9 mouse cellular contexts compared by ENCODE assay signal in genomic region chr19:44519152-44519551, GRCm38 (mm10). TPM values are rescaled to one million over a fixed set of nuclear protein-coding genes. Genes with fewer than 3 reads are reported as not detected.
DNase-seq lines count a peak whose midpoint lies in the region; ATAC-seq and TF ChIP-seq lines count a peak whose summit lies in the region.
"Had no signal": no experiment of that assay in that cellular context is flagged by ENCODE, and none has a peak within 500 bp of the region (broad histone marks: within the 10 kb centered on the region; RNA-seq: fewer than 3 reads in every experiment).

No protein-coding gene starts in this region.

- no peak overlapping the region for H3K4me3 ChIP-seq in hindbrain, postnatal 0 days (ENCODE audit: low read length)
- no peak overlapping the region for H3K4me3 ChIP-seq in hindbrain, embryonic 16.5 days (ENCODE audit: low read length)
- no peak overlapping the region for H3K4me3 ChIP-seq in forebrain, embryonic 15.5 days

- TF ChIP-seq CTCF in hindbrain, postnatal 0 days (IDR thresholded peaks at IDR 0.05; ENCODE audit: low read depth), result peak; percentile 43

- intact Hi-C loops in heart, postnatal 36 days (cut with DNase I), result no loop called here

- no peaks in the 10 kb centered on the region for H3K36me3 ChIP-seq in hindbrain, postnatal 0 days (ENCODE audit: insufficient read depth, low read length)
- H3K36me3 ChIP-seq in hindbrain, embryonic 16.5 days (ENCODE audit: control insufficient read depth, insufficient read depth, low read length), result no peaks in the 10 kb centered on the region
- H3K36me3 ChIP-seq in forebrain, embryonic 15.5 days, result no peaks in the 10 kb centered on the region

- no peaks in the 10 kb centered on the region for H3K4me1 ChIP-seq in hindbrain, postnatal 0 days (ENCODE audit: insufficient read depth, low read length)
- H3K4me1 ChIP-seq in hindbrain, embryonic 16.5 days (ENCODE audit: control insufficient read depth, insufficient read depth, low read depth, low read length), result peaks cover 6% of the 10 kb centered on the region; the same call in 1 of the 2 replicates
- peaks cover 11% of the 10 kb centered on the region for H3K4me1 ChIP-seq in forebrain, embryonic 15.5 days

- H3K27ac ChIP-seq in hindbrain, postnatal 0 days, result no peak overlapping the region
- H3K27ac ChIP-seq in hindbrain, embryonic 16.5 days (ENCODE audit: low read depth, low read length), result no peak overlapping the region
- H3K27ac ChIP-seq in forebrain, embryonic 15.5 days (replicated peaks), result no peak overlapping the region

- 34% methylated on average over 7 of the region's 7 CpGs for WGBS in hindbrain, postnatal 0 days
- WGBS in hindbrain, embryonic 16.5 days, result 20% methylated on average over 7 of the region's 7 CpGs
- 32% methylated on average over 7 of the region's 7 CpGs for WGBS in forebrain, embryonic 15.5 days

- H3K4me2 ChIP-seq in hindbrain, postnatal 0 days (ENCODE audit: low read depth, low read length), result no peak overlapping the region
- no peak overlapping the region for H3K4me2 ChIP-seq in hindbrain, embryonic 16.5 days (ENCODE audit: low read length)
- no peak overlapping the region for H3K4me2 ChIP-seq in forebrain, embryonic 15.5 days (replicated peaks)

- no peaks in the 10 kb centered on the region for H3K9me3 ChIP-seq in hindbrain, postnatal 0 days (ENCODE audit: low read length)
- H3K9me3 ChIP-seq in hindbrain, embryonic 16.5 days (ENCODE audit: control insufficient read depth, low read length), result no peaks in the 10 kb centered on the region
- no peaks in the 10 kb centered on the region for H3K9me3 ChIP-seq in forebrain, embryonic 15.5 days

- ATAC-seq in hindbrain, postnatal 0 days, result no peak
- ATAC-seq in hindbrain, embryonic 16.5 days, result no peak
- no peak for ATAC-seq in forebrain, embryonic 15.5 days (replicated peaks)

- peak; percentile 8 for DNase-seq in hindbrain, postnatal 0 days (ENCODE audit: low spot score)
- DNase-seq in R1 (ENCODE audit: low read depth, low spot score), result peak; percentile 83
- DNase-seq in heart, postnatal 36 days, result peak; percentile 65 to 79
- peak; percentile 51 for DNase-seq in lung, postnatal 14 days
- DNase-seq in Muller cell, postnatal 12 days (ENCODE audit: inconsistent ontology term), result no peak
- no peak for DNase-seq in urinary bladder, adult 2 months (ENCODE audit: low spot score)

- H3K27me3 ChIP-seq in hindbrain, postnatal 0 days (ENCODE audit: insufficient read depth, low read length), result peaks cover 37% of the 10 kb centered on the region
- H3K27me3 ChIP-seq in hindbrain, embryonic 16.5 days (replicated peaks; ENCODE audit: control insufficient read depth, insufficient read depth, low read length), result peaks cover 27% of the 10 kb centered on the region
- peaks cover 84% of the 10 kb centered on the region for H3K27me3 ChIP-seq in forebrain, embryonic 15.5 days

- no peak overlapping the region for H3K9ac ChIP-seq in hindbrain, postnatal 0 days (replicated peaks; ENCODE audit: low read length)
- no peak overlapping the region for H3K9ac ChIP-seq in hindbrain, embryonic 16.5 days (ENCODE audit: low read depth, low read length)
- no peak overlapping the region for H3K9ac ChIP-seq in forebrain, embryonic 15.5 days (replicated peaks)

RNA-seq across cellular contexts. Expression of gene Wnt8b, which starts 25.9 kb away (rescaled TPM):
- 0.14 and 1.4 TPM in 2 replicates for total RNA-seq in hindbrain, postnatal 0 days (2014; rRNA removed)
- polyA plus RNA-seq in hindbrain, postnatal 0 days (2015; fragmentation: Nextera tagmentation; extraction: Ambion mirVana), result not detected in 2 replicates
- polyA plus RNA-seq in hindbrain, embryonic 16.5 days (2015; fragmentation: Nextera tagmentation; extraction: Ambion mirVana), result 0.12 and 0.19 TPM in 2 replicates
- not detected for total RNA-seq in heart, postnatal 36 days (2021)
- 0.01 TPM in 1 of 2 replicates, not detected in the other for polyA plus RNA-seq in urinary bladder, adult 2 months (2012; rRNA removed)
- polyA plus RNA-seq in forebrain, embryonic 15.5 days (2015; fragmentation: Nextera tagmentation; extraction: Ambion mirVana), result 3.0 and 4.6 TPM in 2 replicates
- total RNA-seq: gastrocnemius, adult 8-10 months had no signal

RNA-seq across cellular contexts. Expression of gene Sec31b, which starts 26.5 kb away (rescaled TPM):
- 0.36 and 0.63 TPM in 2 replicates for total RNA-seq in hindbrain, postnatal 0 days (2014; rRNA removed)
- polyA plus RNA-seq in hindbrain, postnatal 0 days (2015; fragmentation: Nextera tagmentation; extraction: Ambion mirVana), result 0.32 and 0.33 TPM in 2 replicates
- 0.18 and 0.47 TPM in 2 replicates for polyA plus RNA-seq in hindbrain, embryonic 16.5 days (2015; fragmentation: Nextera tagmentation; extraction: Ambion mirVana)
- 1 to 10 TPM; 7.6 to 8.5 TPM for total RNA-seq in heart, postnatal 36 days (2021)
- polyA plus RNA-seq in urinary bladder, adult 2 months (2012; rRNA removed), result 4.7 and 4.8 TPM in 2 replicates
- 0.08 and 0.09 TPM in 2 replicates for polyA plus RNA-seq in forebrain, embryonic 15.5 days (2015; fragmentation: Nextera tagmentation; extraction: Ambion mirVana)

RNA-seq across cellular contexts. Expression of gene Gm20538, which starts 33.5 kb away (rescaled TPM):
- total RNA-seq in hindbrain, postnatal 0 days (2014; rRNA removed), result not detected in 2 replicates
- polyA plus RNA-seq in hindbrain, postnatal 0 days (2015; fragmentation: Nextera tagmentation; extraction: Ambion mirVana), result not detected in 2 replicates
- not detected in 2 replicates for polyA plus RNA-seq in hindbrain, embryonic 16.5 days (2015; fragmentation: Nextera tagmentation; extraction: Ambion mirVana)
- not detected for total RNA-seq in heart, postnatal 36 days (2021)
- not detected in 2 replicates for polyA plus RNA-seq in urinary bladder, adult 2 months (2012; rRNA removed)
- not detected in 2 replicates for polyA plus RNA-seq in forebrain, embryonic 15.5 days (2015; fragmentation: Nextera tagmentation; extraction: Ambion mirVana)
- total RNA-seq: gastrocnemius, adult 8-10 months had no signal

RNA-seq across cellular contexts. Expression of gene Ndufb8, which starts 36.1 kb away (rescaled TPM):
- 500 and 558 TPM in 2 replicates for total RNA-seq in hindbrain, postnatal 0 days (2014; rRNA removed)
- polyA plus RNA-seq in hindbrain, postnatal 0 days (2015; fragmentation: Nextera tagmentation; extraction: Ambion mirVana), result 932 and 959 TPM in 2 replicates
- polyA plus RNA-seq in hindbrain, embryonic 16.5 days (2015; fragmentation: Nextera tagmentation; extraction: Ambion mirVana), result 705 and 838 TPM in 2 replicates
- 1,000 to 10,000 TPM; 2,008 to 2,098 TPM for total RNA-seq in heart, postnatal 36 days (2021)
- 343 and 393 TPM in 2 replicates for polyA plus RNA-seq in urinary bladder, adult 2 months (2012; rRNA removed)
- 428 and 451 TPM in 2 replicates for polyA plus RNA-seq in forebrain, embryonic 15.5 days (2015; fragmentation: Nextera tagmentation; extraction: Ambion mirVana)

RNA-seq across cellular contexts. Expression of gene Hif1an, which starts 43.5 kb away (rescaled TPM):
- total RNA-seq in hindbrain, postnatal 0 days (2014; rRNA removed), result 10.2 and 12.7 TPM in 2 replicates
- polyA plus RNA-seq in hindbrain, postnatal 0 days (2015; fragmentation: Nextera tagmentation; extraction: Ambion mirVana), result 18.1 and 19.4 TPM in 2 replicates
- polyA plus RNA-seq in hindbrain, embryonic 16.5 days (2015; fragmentation: Nextera tagmentation; extraction: Ambion mirVana), result 21.9 and 25.1 TPM in 2 replicates
- 10 to 100 TPM; 54.3 to 59.0 TPM for total RNA-seq in heart, postnatal 36 days (2021)
- 17.2 and 18.2 TPM in 2 replicates for polyA plus RNA-seq in urinary bladder, adult 2 months (2012; rRNA removed)
- polyA plus RNA-seq in forebrain, embryonic 15.5 days (2015; fragmentation: Nextera tagmentation; extraction: Ambion mirVana), result 30.6 and 31.1 TPM in 2 replicates

Comparison
In these comparisons a context has a peak if more than half of its experiments do, and no peak if none do; other contexts are left out.
1. DNase-seq: peak in hindbrain, postnatal 0 days (single experiment), R1 (single experiment), heart, postnatal 36 days (2 of 2) and lung, postnatal 14 days (single experiment); none in Muller cell, postnatal 12 days (single experiment) and urinary bladder, adult 2 months (single experiment).